Mouse (Mus musculus) skeletal muscle tissue, postnatal 0 days (tissue): ENCODE data around the gene Bdkrb2. TPM values are rescaled to one million over a fixed set of nuclear protein-coding genes. Genes with fewer than 3 reads are reported as not detected.

Experiments
- polyA plus RNA-seq: library from polyadenylated mRNA; unstranded; fragments of >200 nt; fragmentation: Nextera tagmentation; extraction: Ambion mirVana; gene quantifications from 2 replicates; pipeline ENCODE4 v1.2.1, GENCODE M21; 2015

Gene Bdkrb2
- 2.2 and 2.4 TPM in 2 replicates for polyA plus RNA-seq

DNA sequence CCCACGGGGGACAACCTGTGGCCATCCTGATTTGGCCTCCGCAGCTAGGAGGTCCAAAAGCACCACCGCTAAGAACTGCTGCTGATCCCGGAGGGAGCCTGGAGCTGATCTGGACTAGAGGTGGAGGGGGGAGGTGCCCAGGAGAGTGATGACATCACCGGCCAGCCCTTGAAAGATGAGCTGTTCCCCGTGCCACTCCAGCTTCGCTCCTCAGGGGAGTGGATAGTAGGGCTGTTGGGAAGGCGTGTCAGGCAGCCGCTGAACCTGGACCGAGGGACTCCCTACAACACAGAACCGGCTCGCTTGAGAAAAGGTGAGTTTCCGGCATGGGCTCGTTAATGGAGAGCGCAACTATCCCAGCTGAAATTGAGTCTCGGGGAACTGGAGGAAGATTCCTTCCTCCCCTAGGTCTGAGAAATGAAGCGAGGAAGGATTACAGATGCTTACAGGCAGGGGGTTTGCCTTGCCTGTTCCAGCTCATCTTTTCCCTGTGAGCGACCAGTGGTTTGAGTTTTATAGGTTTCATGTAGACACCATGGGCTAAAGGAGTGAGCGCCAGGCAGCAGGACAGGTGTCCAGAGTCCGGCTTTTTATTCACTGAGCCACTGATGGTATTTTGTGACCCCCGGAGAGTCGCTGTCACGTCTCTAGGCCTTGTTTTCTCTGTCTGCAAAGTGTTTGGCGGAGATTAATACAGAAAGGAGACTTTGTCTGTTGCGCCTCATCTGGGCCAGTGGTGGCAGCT, at the start of gene Bdkrb2:
Gene Bdkrb2 (plus strand): TSS at position 291 of the 745 bp plus-strand sequence.

DNA sequence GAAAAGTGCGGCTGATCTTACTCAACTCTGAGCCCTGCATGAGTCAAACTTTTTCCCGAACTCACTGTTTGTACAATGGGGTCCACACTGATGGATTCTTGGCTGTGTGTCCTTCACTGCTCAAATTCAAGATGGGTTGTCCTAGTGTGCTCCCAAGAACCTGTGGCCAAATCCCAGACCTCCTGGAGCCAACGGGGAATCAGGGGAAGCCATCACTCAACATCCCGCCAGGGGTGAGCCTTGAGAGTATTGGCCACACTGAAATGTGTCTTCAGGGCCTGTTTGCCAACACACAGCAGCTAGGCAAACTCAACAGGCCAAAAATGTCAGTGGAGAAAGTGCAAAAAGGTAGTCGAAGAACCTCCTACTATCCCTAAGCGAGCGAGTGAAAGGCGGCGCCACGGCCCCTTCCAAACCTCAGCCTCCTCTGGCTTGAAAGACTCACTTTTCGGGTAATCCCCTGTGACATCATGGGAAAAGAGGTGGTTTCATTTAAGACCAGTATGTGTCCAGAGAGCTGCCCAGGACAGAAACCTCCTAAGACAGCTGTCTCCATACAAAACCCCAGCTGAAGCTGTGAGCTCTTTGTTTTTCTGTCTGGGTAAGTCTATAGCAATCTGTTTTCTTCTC, 39.7 kb downstream of the Bdkrb2 start, which contains the start of gene Bdkrb1:
Gene Bdkrb1 (plus strand): TSS at position 505 of the 630 bp plus-strand sequence.

Other genes starting within 250 kb of the Bdkrb2 start
- not detected in 2 replicates for gene Tunar, start 229.4 kb upstream of the Bdkrb2 start, polyA plus RNA-seq
- 0.29 and 0.35 TPM in 2 replicates for gene D430019H16Rik, start 109.4 kb upstream of the Bdkrb2 start, polyA plus RNA-seq
- 0.10 and 0.22 TPM in 2 replicates for gene Bdkrb1, start 39.9 kb downstream of the Bdkrb2 start, polyA plus RNA-seq
- 15.4 and 17.6 TPM in 2 replicates for gene Gskip, start 121.6 kb downstream of the Bdkrb2 start, polyA plus RNA-seq
- gene Atg2b, start 122.0 kb downstream of the Bdkrb2 start, polyA plus RNA-seq, result 5.3 and 5.5 TPM in 2 replicates
- gene Ak7, start 142.8 kb downstream of the Bdkrb2 start, polyA plus RNA-seq, result 0.06 TPM in 1 of 2 replicates, not detected in the other
- 82.0 and 94.7 TPM in 2 replicates for gene Papola, start 221.5 kb downstream of the Bdkrb2 start, polyA plus RNA-seq